Mouse (Mus musculus) forebrain, postnatal 0 days (tissue): ENCODE measurements around the gene Cbll1. TPM values are rescaled to one million over a fixed set of nuclear protein-coding genes. Genes with fewer than 3 reads are reported as not detected.
"Not testable (repeated sequence)": the region's sequence is repeated elsewhere in the genome, so short reads cannot be mapped to it uniquely, and the experiment has no call there.

Experiments used
- ATAC-seq: fragments of 200-750 bp; cut with Nextera tagmentation; 2 replicates; pipeline ENCODE4 v1.8.0; 2017; ENCODE audit warnings: mild to moderate bottlenecking, moderate library complexity
- DNase-seq: peaks from one replicate; pipeline ENCODE4 v3.0.0-alpha.2; 2015
- H3K27ac ChIP-seq: fragments of 300-500 bp; sonication (generic); 2 replicates; pipeline ENCODE4 v1.5.1; 2014; ENCODE audit warnings: low read depth, mild to moderate bottlenecking, antibody characterized with exemption, low read length, moderate library complexity, mixed read lengths
- H3K27me3 ChIP-seq: fragments of 300-500 bp; sonication (generic); 2 replicates; pipeline ENCODE4 v1.6.1; 2014; ENCODE audit warnings: mild to moderate bottlenecking, low read length, mixed read lengths; ENCODE audit not compliant: insufficient read depth
- H3K36me3 ChIP-seq: fragments of 300-500 bp; sonication (generic); 2 replicates; pipeline ENCODE4 v1.6.1; 2014; ENCODE audit warnings: mild to moderate bottlenecking, moderate library complexity; ENCODE audit not compliant: insufficient read depth
- H3K4me1 ChIP-seq: fragments of 300-500 bp; sonication (generic); 2 replicates; pipeline ENCODE4 v1.6.1; 2014; ENCODE audit warnings: antibody characterized with exemption; ENCODE audit not compliant: insufficient read depth
- H3K4me2 ChIP-seq: fragments of 300-500 bp; sonication (generic); 2 replicates; pipeline ENCODE4 v1.6.1; 2014; ENCODE audit warnings: low read depth, mild to moderate bottlenecking, moderate library complexity
- H3K4me3 ChIP-seq: fragments of 300-500 bp; sonication (generic); 2 replicates; pipeline ENCODE4 v1.5.1; 2014; ENCODE audit warnings: low read depth, low read length, mixed read lengths
- H3K9ac ChIP-seq: fragments of 300-500 bp; sonication (generic); 2 replicates; pipeline ENCODE4 v1.6.1; 2014; ENCODE audit warnings: mild to moderate bottlenecking
- H3K9me3 ChIP-seq: fragments of 300-500 bp; sonication (generic); 2 replicates; pipeline ENCODE4 v1.6.1; 2016; ENCODE audit warnings: low read length
- CTCF ChIP-seq: sonication (generic); IDR thresholded peaks from 2 replicates; pipeline ENCODE4 v1.5.1; 2016; ENCODE audit warnings: antibody characterized with exemption, control low read depth, low read depth
- WGBS: fragments of 180-500 bp; shearing (Covaris S2); extraction: QIAGEN DNeasy Blood & Tissue Kit; methylation state at CpG from one replicate; pipeline ENCODE4 v1.1.7; 2014; 5-methylcytosine and 5-hydroxymethylcytosine counted together
- polyA plus RNA-seq: library from polyadenylated mRNA; unstranded; fragments of >200 nt; fragmentation: Nextera tagmentation; extraction: Ambion mirVana; gene quantifications from 2 replicates; pipeline ENCODE4 v1.2.1, GENCODE M21; 2015
- total RNA-seq: library from RNA; depleted of rRNA; stranded (reverse); fragments of >200 nt; gene quantifications from 2 replicates; pipeline ENCODE4 v1.2.3, GENCODE M21; 2014

Gene Cbll1
- total and polyA plus RNA-seq, 2 experiments from 2014 or later: 18.1 to 25.9 TPM

GRCm38 (mm10) chr12:31500196-31500595, 780 bp upstream of the Cbll1 start:
- WGBS: 2% methylated on average over 12 of the region's 12 CpGs
- peak overlapping the region; percentile 69 for H3K4me3 ChIP-seq
- peaks cover 6% of the 10 kb centered on the region; the same call in 1 of the 2 replicates for H3K4me1 ChIP-seq
- peak overlapping the region; percentile 91 for H3K27ac ChIP-seq
- ATAC-seq: no peak
- no peaks in the 10 kb centered on the region for H3K9me3 ChIP-seq
- no peaks in the 10 kb centered on the region for H3K36me3 ChIP-seq
- TF ChIP-seq CTCF: no peak
- H3K4me2 ChIP-seq: peak overlapping the region; percentile 67
- H3K27me3 ChIP-seq: no peaks in the 10 kb centered on the region
- peak overlapping the region; percentile 65 for H3K9ac ChIP-seq
- DNase-seq: no peak

DNA sequence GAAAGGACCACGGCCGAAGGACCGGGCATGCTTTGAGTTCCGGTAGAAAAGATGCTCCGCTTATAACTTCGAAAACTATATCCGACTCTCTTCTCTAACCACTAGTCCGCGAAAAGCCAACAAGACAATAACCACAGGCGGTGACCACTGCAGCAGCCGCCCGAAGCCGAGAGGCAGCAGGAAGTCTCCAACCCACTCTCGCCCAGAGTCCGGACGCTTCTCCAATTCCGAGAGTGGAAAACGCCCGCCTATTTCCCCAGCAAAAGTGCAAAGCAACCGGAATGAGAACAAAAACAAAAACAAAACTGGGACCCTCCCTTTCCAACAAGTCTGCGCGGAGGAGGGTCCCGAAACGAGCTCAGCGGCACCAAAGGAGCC, 491 bp downstream of the Cbll1 start:
- Histone ChIP-seq H3K4me1 (peaks cover 6% of the 10 kb centered on the region; the same call in 1 of the 2 replicates), H3K36me3 (peaks cover 5% of the 10 kb centered on the region), H3K27me3 (no peaks in the 10 kb centered on the region), H3K4me3 (peak overlapping the region; percentile 69), H3K9me3 (no peaks in the 10 kb centered on the region), H3K4me2 (peak overlapping the region; percentile 67), H3K9ac (peak overlapping the region; percentile 65), H3K27ac (peak overlapping the region; percentile 91)
- no peak for DNase-seq
- no peak for TF ChIP-seq CTCF
- no peak for ATAC-seq
- 2% methylated on average over 20 of the region's 25 CpGs for WGBS

DNA sequence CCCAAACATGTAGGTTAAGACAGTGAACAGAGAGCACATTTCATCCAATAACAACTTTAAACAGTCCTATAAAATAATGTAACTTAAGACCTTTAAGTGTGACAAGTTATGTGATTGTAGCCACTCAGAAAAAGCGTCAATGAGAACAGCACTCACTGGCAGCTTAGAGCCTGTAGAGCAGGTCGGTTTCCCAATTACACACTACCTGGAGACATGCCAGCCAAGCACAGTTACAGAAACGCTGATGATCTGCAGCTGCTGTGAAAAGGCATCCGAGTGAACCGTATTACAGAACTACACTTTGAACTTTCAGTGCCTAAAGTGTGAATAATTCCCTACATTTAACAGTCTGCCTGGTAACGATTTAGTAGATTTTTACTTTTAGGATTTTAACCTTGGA, 13.0 kb downstream of the Cbll1 start:
- Histone ChIP-seq H3K36me3 (peaks cover 26% of the 10 kb centered on the region), H3K9ac (no peak overlapping the region), H3K4me2 (no peak overlapping the region), H3K9me3 (no peaks in the 10 kb centered on the region), H3K27me3 (no peaks in the 10 kb centered on the region), H3K4me1 (no peaks in the 10 kb centered on the region), H3K4me3 (no peak overlapping the region), H3K27ac (no peak overlapping the region)
- 51% methylated on average over 6 of the region's 6 CpGs for WGBS
- no peak for TF ChIP-seq CTCF
- ATAC-seq: no peak
- peak; percentile 9 for DNase-seq

- WGBS: 94% methylated on average over 4 of the region's 6 CpGs
Measured at GRCm38 (mm10) chr12:31478182-31478581, 21.2 kb downstream of the Cbll1 start.

DNA sequence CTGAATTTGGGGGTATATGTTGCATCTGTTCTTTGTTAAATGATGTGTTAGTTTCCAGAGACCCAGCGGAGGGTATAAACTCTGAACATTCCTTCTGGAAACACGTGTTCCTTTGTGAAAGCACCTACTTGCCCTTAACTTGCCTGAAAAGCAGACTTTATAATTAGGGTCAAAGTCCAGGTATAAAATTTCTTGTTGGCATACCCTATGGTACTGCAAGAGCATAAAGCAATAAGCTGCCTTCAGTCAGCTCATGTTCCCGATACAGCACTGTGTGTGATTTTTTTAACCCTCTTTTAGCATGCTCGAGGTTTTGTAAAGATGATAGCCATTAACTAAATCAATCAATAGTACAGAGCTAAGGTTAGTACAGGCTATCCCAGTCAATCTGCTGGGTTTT, 36.8 kb downstream of the Cbll1 start:
- H3K9ac ChIP-seq: no peak overlapping the region
- no peak for TF ChIP-seq CTCF
- no peaks in the 10 kb centered on the region for H3K27me3 ChIP-seq
- H3K4me1 ChIP-seq: no peaks in the 10 kb centered on the region
- no peak overlapping the region for H3K4me3 ChIP-seq
- WGBS: 87% methylated on average over 4 of the region's 4 CpGs
- H3K4me2 ChIP-seq: no peak overlapping the region
- DNase-seq: no peak
- no peaks in the 10 kb centered on the region for H3K36me3 ChIP-seq
- ATAC-seq: no peak
- no peaks in the 10 kb centered on the region for H3K9me3 ChIP-seq
- H3K27ac ChIP-seq: no peak overlapping the region

More at GRCm38 (mm10) chr12:31478182-31478581, 21.2 kb downstream of the Cbll1 start:
- H3K27me3 ChIP-seq, H3K27ac ChIP-seq, H3K36me3 ChIP-seq, H3K4me2 ChIP-seq, H3K4me1 ChIP-seq, DNase-seq, H3K9me3 ChIP-seq, H3K9ac ChIP-seq, H3K4me3 ChIP-seq, ATAC-seq: not testable (repeated sequence)

GRCm38 (mm10) chr12:31461371-31461770, 38.0 kb downstream of the Cbll1 start:
- Histone ChIP-seq H3K27me3 (no peaks in the 10 kb centered on the region), H3K27ac (no peak overlapping the region), H3K9ac (no peak overlapping the region), H3K4me3 (no peak overlapping the region), H3K4me1 (no peaks in the 10 kb centered on the region), H3K36me3 (no peaks in the 10 kb centered on the region), H3K4me2 (no peak overlapping the region), H3K9me3 (no peaks in the 10 kb centered on the region)
- DNase-seq: no peak
- no peak for TF ChIP-seq CTCF
- no peak for ATAC-seq
- 94% methylated on average over 9 of the region's 9 CpGs for WGBS

DNA sequence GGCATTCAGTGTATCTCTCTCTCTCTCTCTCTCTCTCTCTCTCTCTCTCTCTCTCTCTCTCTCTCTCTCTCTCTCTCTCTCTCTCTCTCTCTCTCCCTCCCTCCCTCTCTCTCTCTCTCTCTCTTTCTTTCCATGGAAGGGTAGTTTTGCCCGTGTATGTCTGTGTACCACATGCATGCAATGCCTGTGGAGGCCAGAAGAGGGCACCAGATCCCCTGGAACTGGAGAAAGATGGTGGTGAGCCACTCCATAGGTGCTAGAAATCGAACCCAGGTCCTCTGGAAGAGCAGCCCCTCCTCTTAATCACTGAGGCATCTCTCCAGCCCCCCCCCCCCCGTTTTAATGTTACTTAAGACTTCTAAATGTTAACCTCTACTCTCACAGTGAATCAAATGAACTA, 39.1 kb downstream of the Cbll1 start:
- H3K4me2 ChIP-seq, H3K36me3 ChIP-seq, H3K9ac ChIP-seq, H3K4me1 ChIP-seq, H3K27ac ChIP-seq, H3K9me3 ChIP-seq, DNase-seq, ATAC-seq, H3K27me3 ChIP-seq, H3K4me3 ChIP-seq: not testable (repeated sequence)
- 39% methylated on average over 3 of the region's 3 CpGs for WGBS
- peak; percentile 43 for TF ChIP-seq CTCF

- H3K4me3 ChIP-seq: no peak overlapping the region
- H3K27ac ChIP-seq: no peak overlapping the region
- H3K27me3 ChIP-seq: no peaks in the 10 kb centered on the region
- no peak for DNase-seq
- H3K4me2 ChIP-seq: no peak overlapping the region
- H3K4me1 ChIP-seq: no peaks in the 10 kb centered on the region
- no peaks in the 10 kb centered on the region for H3K36me3 ChIP-seq
- no peaks in the 10 kb centered on the region for H3K9me3 ChIP-seq
- no peak for TF ChIP-seq CTCF
- no peak for ATAC-seq
- WGBS: 84% methylated on average over 4 of the region's 4 CpGs
- no peak overlapping the region for H3K9ac ChIP-seq
Measured at GRCm38 (mm10) chr12:31458474-31458873, 40.9 kb downstream of the Cbll1 start.
